Mouse (Mus musculus) colon, adult 2 months (tissue): ENCODE results near the gene Ngly1. TPM values are rescaled to one million over a fixed set of nuclear protein-coding genes. Genes with fewer than 3 reads are reported as not detected.

ENCODE experiments used
- polyA plus RNA-seq: library from polyadenylated mRNA; depleted of rRNA; stranded (reverse); fragments of >200 nt; gene quantifications from 2 replicates; pipeline ENCODE4 v1.2.3, GENCODE M21; 2012; rRNA removed

Gene Ngly1
- polyA plus RNA-seq, result 71.2 and 86.5 TPM in 2 replicates

GRCm38 (mm10) chr14:16249171-16249874, at the start of gene Ngly1, which contains the start of gene Oxsm:
Gene Ngly1, plus strand, starts transcription at chr14:16249280.
Gene Oxsm, minus strand, starts transcription at chr14:16249808.

Other genes with a start within 250 kb of the Ngly1 start
- gene Oxsm, start 528 bp downstream of the Ngly1 start, polyA plus RNA-seq, result 8.2 and 8.7 TPM in 2 replicates
- gene Top2b, start 115.9 kb downstream of the Ngly1 start, polyA plus RNA-seq, result 4.5 and 4.9 TPM in 2 replicates